Mouse (Mus musculus): ENCODE measurements around the gene BC052040.

GRCm38 (mm10) chr2:115776924-115777860, 195.7 kb downstream of the BC052040 start:
- TF ChIP-seq CTCF (IDR thresholded peaks at IDR 0.05; ENCODE audit: borderline replicate concordance, control insufficient read depth, extremely low read depth, insufficient read depth, low read length, poor library complexity) (no peak), POLR2A (IDR thresholded peaks at IDR 0.05; ENCODE audit: control insufficient read depth, extremely low read depth, insufficient read depth, low read length, poor library complexity) (no peak)
